Comparison of ENCODE assay signal across 7 mouse cellular contexts in genomic region chr6:3763171-3763967, GRCm38 (mm10). TPM values are rescaled to one million over a fixed set of nuclear protein-coding genes. Genes with fewer than 3 reads are reported as not detected.
DNase-seq lines count a peak whose midpoint lies in the region; ATAC-seq and TF ChIP-seq lines count a peak whose summit lies in the region.

No protein-coding gene starts in this region.

- no peak overlapping the region for H3K27ac ChIP-seq in hindbrain, embryonic 12.5 days
- H3K27ac ChIP-seq in liver, embryonic 14.5 days, result no peak overlapping the region

- peak overlapping the region; percentile 38; the same call in 1 of the 2 replicates for H3K9ac ChIP-seq in hindbrain, embryonic 12.5 days
- no peak overlapping the region for H3K9ac ChIP-seq in liver, embryonic 14.5 days (replicated peaks)

- H3K4me1 ChIP-seq in E14TG2a.4 (replicated peaks; ENCODE audit: low read depth, low read length), result peaks cover 13% of the 10 kb centered on the region; the same call in 1 of the 2 replicates
- peaks cover 6% of the 10 kb centered on the region for H3K4me1 ChIP-seq in hindbrain, embryonic 12.5 days
- no peaks in the 10 kb centered on the region for H3K4me1 ChIP-seq in liver, embryonic 14.5 days (replicated peaks; ENCODE audit: control insufficient read depth in 2 of 2, insufficient read depth in 2 of 2, low read length in 1 of 2)

- TF ChIP-seq CTCF in E14TG2a.4 (conservative IDR thresholded peaks at IDR 0.05; ENCODE audit: low read length), result no peak
- no peak for TF ChIP-seq CTCF in liver, embryonic 14.5 days (IDR thresholded peaks at IDR 0.05; ENCODE audit: low read depth)

- peaks cover 40% of the 10 kb centered on the region for H3K27me3 ChIP-seq in E14TG2a.4 (ENCODE audit: insufficient read depth, low read length)
- peaks cover 45% of the 10 kb centered on the region for H3K27me3 ChIP-seq in hindbrain, embryonic 12.5 days
- H3K27me3 ChIP-seq in liver, embryonic 14.5 days (ENCODE audit: control insufficient read depth, insufficient read depth, low read length), result peaks cover 18% of the 10 kb centered on the region

- ATAC-seq in hindbrain, embryonic 12.5 days (ENCODE audit: low FRiP score), result peak; percentile 40
- no peak for ATAC-seq in liver, embryonic 14.5 days (ENCODE audit: insufficient read depth)

- H3K4me3 ChIP-seq in E14TG2a.4 (replicated peaks; ENCODE audit: low read length), result peak overlapping the region; percentile 79
- H3K4me3 ChIP-seq in hindbrain, embryonic 12.5 days, result peak overlapping the region; percentile 53
- H3K4me3 ChIP-seq in liver, embryonic 14.5 days (ENCODE audit: insufficient read depth in 1 of 2, low read depth in 2 of 2, low read length in 2 of 2), result peak overlapping the region; percentile 14 to 16; a peak in 3 of 4 replicates

- DNase-seq in Muller cell, postnatal 12 days (ENCODE audit: inconsistent ontology term), result peak; percentile 1
- DNase-seq in liver, embryonic 14.5 days (ENCODE audit: low read depth in 3 of 3, low spot score in 3 of 3), result no peak
- no peak for DNase-seq in thymus, postnatal 10 days (ENCODE audit: low spot score in 2 of 2)
- no peak for DNase-seq in cerebellum, adult 9-11 months
- no peak for DNase-seq in left cerebral cortex, adult 8-10 months (ENCODE audit: low spot score in 2 of 2)

- H3K9me3 ChIP-seq in E14TG2a.4 (ENCODE audit: low read length), result no peaks in the 10 kb centered on the region
- H3K9me3 ChIP-seq in hindbrain, embryonic 12.5 days (replicated peaks), result no peaks in the 10 kb centered on the region
- no peaks in the 10 kb centered on the region for H3K9me3 ChIP-seq in liver, embryonic 14.5 days (ENCODE audit: control insufficient read depth, low read length)

- TF ChIP-seq EP300 in liver, embryonic 14.5 days (IDR thresholded peaks at IDR 0.05; ENCODE audit: low read depth), result no peak

- under 1% methylated on average over 39 of the region's 39 CpGs for WGBS in hindbrain, embryonic 12.5 days
- WGBS in liver, embryonic 14.5 days (ENCODE audit: insufficient replicate concordance), result under 1% methylated on average over 37 of the region's 39 CpGs

- H3K4me2 ChIP-seq in hindbrain, embryonic 12.5 days (replicated peaks), result peak overlapping the region; percentile 98
- peak overlapping the region; percentile 44; the same call in 1 of the 2 replicates for H3K4me2 ChIP-seq in liver, embryonic 14.5 days (ENCODE audit: low read depth)

- no peaks in the 10 kb centered on the region for H3K36me3 ChIP-seq in E14TG2a.4 (ENCODE audit: insufficient read depth, low read length)
- no peaks in the 10 kb centered on the region for H3K36me3 ChIP-seq in hindbrain, embryonic 12.5 days
- H3K36me3 ChIP-seq in liver, embryonic 14.5 days (replicated peaks; ENCODE audit: control insufficient read depth, insufficient read depth, low read depth), result no peaks in the 10 kb centered on the region

RNA-seq across cellular contexts. Expression of gene Calcr, which starts 1.1 kb away (rescaled TPM):
- polyA plus RNA-seq in hindbrain, embryonic 12.5 days (2016; fragmentation: Nextera tagmentation; extraction: Ambion mirVana), result 2.1 and 2.4 TPM in 2 replicates
- polyA plus RNA-seq in liver, embryonic 14.5 days (2012; rRNA removed), result 0.02 TPM in 1 of 2 replicates, not detected in the other
- not detected in 2 replicates for polyA plus RNA-seq in liver, embryonic 14.5 days (2014; fragmentation: Nextera tagmentation; extraction: Ambion mirVana)
- total RNA-seq in left cerebral cortex, adult 8-10 months (2022), result under 1 TPM; 0.33 to 0.98 (median 0.55) TPM

Comparison
In these comparisons a context has a peak if more than half of its experiments do, and no peak if none do; other contexts are left out.
1. H3K4me3 ChIP-seq: peak in every context shown above with its lines; median percentile 79 in E14TG2a.4; 53 in hindbrain, embryonic 12.5 days; 15 in liver, embryonic 14.5 days.